Mouse (Mus musculus): Measurements from ENCODE around the gene Fam136a. TPM values are rescaled to one million over a fixed set of nuclear protein-coding genes. Genes with fewer than 3 reads are reported as not detected.

The Fam136a gene
- polyA plus RNA-seq, 1 experiment from 2014 or later, result 176 TPM

Other genes starting within 250 kb of the Fam136a start
- 6.0 and 7.0 TPM in 2 replicates for gene Tgfa, start 170.4 kb upstream of the Fam136a start, polyA plus RNA-seq (2015; fragmentation: Nextera tagmentation; extraction: Ambion mirVana)
- 393 and 465 TPM in 2 replicates for gene Snrpg, start 5.7 kb downstream of the Fam136a start, polyA plus RNA-seq (2015; fragmentation: Nextera tagmentation; extraction: Ambion mirVana)
- gene Pcyox1, start 31.5 kb downstream of the Fam136a start, polyA plus RNA-seq (2015; fragmentation: Nextera tagmentation; extraction: Ambion mirVana), result 76.7 and 77.2 TPM in 2 replicates
- gene Tia1, start 38.6 kb downstream of the Fam136a start, polyA plus RNA-seq (2015; fragmentation: Nextera tagmentation; extraction: Ambion mirVana), result 97.9 and 110 TPM in 2 replicates
- not detected in 2 replicates for gene Gm44790, start 61.0 kb downstream of the Fam136a start, polyA plus RNA-seq (2015; fragmentation: Nextera tagmentation; extraction: Ambion mirVana)
- 17.9 and 21.7 TPM in 2 replicates for gene C87436, start 72.7 kb downstream of the Fam136a start, polyA plus RNA-seq (2015; fragmentation: Nextera tagmentation; extraction: Ambion mirVana)
- gene Pcbp1, start 160.7 kb downstream of the Fam136a start, polyA plus RNA-seq (2015; fragmentation: Nextera tagmentation; extraction: Ambion mirVana), result 173 and 183 TPM in 2 replicates